Comparison of ENCODE assay signal across 8 mouse cellular contexts in genomic region chr7:120934716-120935115, GRCm38 (mm10). TPM values are rescaled to one million over a fixed set of nuclear protein-coding genes. Genes with fewer than 3 reads are reported as not detected.
DNase-seq lines count a peak whose midpoint lies in the region; ATAC-seq lines count a peak whose summit lies in the region.
"Had no signal": no experiment of that assay in that cellular context is flagged by ENCODE, and none has a peak within 500 bp of the region (broad histone marks: within the 10 kb centered on the region; RNA-seq: fewer than 3 reads in every experiment).

No protein-coding gene starts in this region.

- no peaks in the 10 kb centered on the region for H3K4me1 ChIP-seq in intestine, embryonic 16.5 days (ENCODE audit: control insufficient read depth, insufficient read depth, low read length)
- H3K4me1 ChIP-seq in liver, embryonic 13.5 days (replicated peaks) = peaks cover 21% of the 10 kb centered on the region
- H3K4me1 ChIP-seq: limb, embryonic 12.5 days had no signal

- no peaks in the 10 kb centered on the region for H3K9me3 ChIP-seq in intestine, embryonic 16.5 days (ENCODE audit: control insufficient read depth, low read length)
- H3K9me3 ChIP-seq in liver, embryonic 13.5 days (replicated peaks) = no peaks in the 10 kb centered on the region
- H3K9me3 ChIP-seq: limb, embryonic 12.5 days had no signal

- ATAC-seq in activated CD4-positive, CD25-positive, alpha-beta regulatory T cell, adult 4 months = peak; percentile 85
- ATAC-seq in intestine, embryonic 16.5 days = peak; percentile 66; the same call in 1 of the 2 replicates
- 0 out of 2 replicates have a peak, but pooled peaks have one; percentile 39 for ATAC-seq in liver, embryonic 13.5 days (ENCODE audit: low read depth)

- H3K9ac ChIP-seq in intestine, embryonic 16.5 days (ENCODE audit: low read depth, low read length) = no peak overlapping the region
- H3K9ac ChIP-seq in liver, embryonic 13.5 days = no peak overlapping the region
- H3K9ac ChIP-seq: limb, embryonic 12.5 days had no signal

- no peak overlapping the region for H3K27ac ChIP-seq in intestine, embryonic 16.5 days (ENCODE audit: low read length)
- H3K27ac ChIP-seq in liver, embryonic 13.5 days = no peak overlapping the region
- H3K27ac ChIP-seq: limb, embryonic 12.5 days had no signal

- H3K4me3 ChIP-seq in intestine, embryonic 16.5 days (ENCODE audit: low read length) = no peak overlapping the region
- no peak overlapping the region for H3K4me3 ChIP-seq in liver, embryonic 13.5 days (replicated peaks)
- H3K4me3 ChIP-seq: limb, embryonic 12.5 days had no signal

- H3K36me3 ChIP-seq in intestine, embryonic 16.5 days (ENCODE audit: control insufficient read depth, insufficient read depth, low read length) = peaks cover 38% of the 10 kb centered on the region
- peaks cover 92% of the 10 kb centered on the region for H3K36me3 ChIP-seq in liver, embryonic 13.5 days

- DNase-seq in right cerebral cortex, adult 18-20 months = peak; percentile 67
- DNase-seq in right cerebral cortex, postnatal 36 days (ENCODE audit: low spot score in 2 of 2) = no peak
- peak; percentile 62 for DNase-seq in embryo, embryonic 9.5 days (ENCODE audit: extremely low spot score)
- peak; percentile 55 for DNase-seq in liver, embryonic 13.5 days
- DNase-seq in retina, postnatal 1 day = peak; percentile 80

- H3K4me2 ChIP-seq in intestine, embryonic 16.5 days (ENCODE audit: low read depth, low read length) = no peak overlapping the region
- no peak overlapping the region for H3K4me2 ChIP-seq in liver, embryonic 13.5 days
- H3K4me2 ChIP-seq: limb, embryonic 12.5 days had no signal

- WGBS in intestine, embryonic 16.5 days = 39% methylated on average over 5 of the region's 5 CpGs
- WGBS in liver, embryonic 13.5 days (ENCODE audit: insufficient replicate concordance) = 50% methylated on average over 5 of the region's 5 CpGs

- H3K27me3 ChIP-seq in intestine, embryonic 16.5 days (replicated peaks; ENCODE audit: control insufficient read depth, insufficient read depth, low read length) = no peaks in the 10 kb centered on the region
- no peaks in the 10 kb centered on the region for H3K27me3 ChIP-seq in liver, embryonic 13.5 days
- H3K27me3 ChIP-seq: limb, embryonic 12.5 days had no signal

RNA-seq across cellular contexts. Expression of gene Polr3e, which starts 17.2 kb away (rescaled TPM):
- 10 to 100 TPM; 10.8 to 12.3 TPM for polyA plus RNA-seq in activated CD4-positive, CD25-positive, alpha-beta regulatory T cell, adult 4 months (2017; shearing (Covaris generic))
- 37.5 and 37.9 TPM in 2 replicates for polyA plus RNA-seq in intestine, embryonic 16.5 days (2015; fragmentation: Nextera tagmentation; extraction: Ambion mirVana)
- polyA plus RNA-seq in liver, embryonic 13.5 days (2015; fragmentation: Nextera tagmentation; extraction: Ambion mirVana) = 19.3 and 21.1 TPM in 2 replicates

RNA-seq across cellular contexts. Expression of gene Cdr2, which starts 47.4 kb away (rescaled TPM):
- 1 to 10 TPM; 1.0 to 1.3 TPM for polyA plus RNA-seq in activated CD4-positive, CD25-positive, alpha-beta regulatory T cell, adult 4 months (2017; shearing (Covaris generic))
- polyA plus RNA-seq in intestine, embryonic 16.5 days (2015; fragmentation: Nextera tagmentation; extraction: Ambion mirVana) = 15.7 and 19.8 TPM in 2 replicates
- 38.1 and 39.1 TPM in 2 replicates for polyA plus RNA-seq in liver, embryonic 13.5 days (2015; fragmentation: Nextera tagmentation; extraction: Ambion mirVana)

RNA-seq across cellular contexts. Expression of gene Mfsd13b, which starts 47.6 kb away (rescaled TPM):
- not detected for polyA plus RNA-seq in activated CD4-positive, CD25-positive, alpha-beta regulatory T cell, adult 4 months (2017; shearing (Covaris generic))
- 0.38 and 0.99 TPM in 2 replicates for polyA plus RNA-seq in intestine, embryonic 16.5 days (2015; fragmentation: Nextera tagmentation; extraction: Ambion mirVana)
- polyA plus RNA-seq in liver, embryonic 13.5 days (2015; fragmentation: Nextera tagmentation; extraction: Ambion mirVana) = not detected in 2 replicates

Comparison
In these comparisons a context has a peak if more than half of its experiments do, and no peak if none do; other contexts are left out.
1. DNase-seq: peak in right cerebral cortex, adult 18-20 months (single experiment), embryo, embryonic 9.5 days (single experiment), liver, embryonic 13.5 days (single experiment) and retina, postnatal 1 day (single experiment); none in right cerebral cortex, postnatal 36 days (0 of 2).
2. Peak in every context shown above with its lines, with median percentiles within 50 percentile points of each other: ATAC-seq.